Mouse (Mus musculus): ENCODE measurements around the gene Dagla. TPM values are rescaled to one million over a fixed set of nuclear protein-coding genes. Genes with fewer than 3 reads are reported as not detected.
A peak's percentile ranks its signal among the peaks of the same experiment; 100 is the strongest.

Dagla gene
- total RNA-seq, 2 experiments from 2014 or later = 92.4 to 94.3 TPM

DNA sequence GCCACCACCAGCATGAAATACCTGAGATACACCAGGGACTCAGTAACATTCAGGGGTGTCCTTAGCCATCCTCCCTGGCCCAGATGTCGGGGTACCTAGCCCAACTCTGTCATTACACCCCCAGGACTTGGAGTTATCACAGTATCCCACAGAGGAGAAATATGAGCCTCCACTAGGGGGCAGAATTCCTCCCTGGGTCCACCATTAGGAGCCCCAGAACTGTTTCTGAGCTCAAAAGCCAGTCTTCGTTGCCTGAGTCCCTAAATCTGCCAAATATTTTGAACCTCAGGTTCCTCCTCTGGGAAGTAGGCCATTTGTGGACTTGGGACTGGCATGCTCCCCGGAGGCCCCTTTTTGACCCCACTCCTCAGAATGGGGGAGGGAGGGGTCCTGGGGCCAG is 85.6 kb downstream of the Dagla start:
- intact Hi-C loops (cut with DNase I) = no loop called here
- no peak for DNase-seq (ENCODE audit: low spot score in 2 of 2)

GRCm38 (mm10) chr19:10216101-10216500 is 88.6 kb downstream of the Dagla start:
- DNase-seq (ENCODE audit: low spot score in 2 of 2) = no peak
- intact Hi-C loops (cut with DNase I) = no loop called here

GRCm38 (mm10) chr19:10213796-10214471 is 90.7 kb downstream of the Dagla start:
- no peak for DNase-seq (ENCODE audit: low spot score in 2 of 2)
- intact Hi-C loops (cut with DNase I) = no loop called here

- intact Hi-C loops (cut with DNase I) = no loop called here
- DNase-seq (ENCODE audit: low spot score in 2 of 2) = no peak
These were observed 93.8 kb downstream of the Dagla start for GRCm38 (mm10) chr19:10210885-10211284.

GRCm38 (mm10) chr19:10208851-10209250 is 95.8 kb downstream of the Dagla start:
- intact Hi-C loops (cut with DNase I) = no loop called here
- no peak for DNase-seq (ENCODE audit: low spot score in 2 of 2)

DNA sequence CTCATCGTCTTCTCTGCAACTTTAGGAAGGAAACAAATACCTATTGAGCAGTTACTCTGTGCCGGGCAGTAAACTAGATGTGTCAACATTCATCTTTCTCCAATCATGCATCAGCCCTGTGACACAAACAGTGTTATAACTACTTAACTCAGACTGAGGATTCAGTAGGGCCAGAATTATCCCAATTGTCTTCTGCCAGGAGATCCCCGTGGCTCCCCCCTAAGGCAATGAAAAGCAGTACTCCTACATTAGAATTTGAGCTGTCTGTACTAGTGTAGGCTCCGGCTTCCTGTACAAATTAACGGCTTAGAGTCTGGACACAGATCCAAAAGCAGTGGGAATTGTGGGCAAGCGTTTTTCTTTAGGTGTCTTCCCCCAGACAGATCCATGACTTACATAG is 99.6 kb downstream of the Dagla start:
- no peak for DNase-seq (ENCODE audit: low spot score in 2 of 2)
- intact Hi-C loops (cut with DNase I) = no loop called here

GRCm38 (mm10) chr19:10204616-10205001 is 100.1 kb downstream of the Dagla start:
- intact Hi-C loops (cut with DNase I) = no loop called here

DNA sequence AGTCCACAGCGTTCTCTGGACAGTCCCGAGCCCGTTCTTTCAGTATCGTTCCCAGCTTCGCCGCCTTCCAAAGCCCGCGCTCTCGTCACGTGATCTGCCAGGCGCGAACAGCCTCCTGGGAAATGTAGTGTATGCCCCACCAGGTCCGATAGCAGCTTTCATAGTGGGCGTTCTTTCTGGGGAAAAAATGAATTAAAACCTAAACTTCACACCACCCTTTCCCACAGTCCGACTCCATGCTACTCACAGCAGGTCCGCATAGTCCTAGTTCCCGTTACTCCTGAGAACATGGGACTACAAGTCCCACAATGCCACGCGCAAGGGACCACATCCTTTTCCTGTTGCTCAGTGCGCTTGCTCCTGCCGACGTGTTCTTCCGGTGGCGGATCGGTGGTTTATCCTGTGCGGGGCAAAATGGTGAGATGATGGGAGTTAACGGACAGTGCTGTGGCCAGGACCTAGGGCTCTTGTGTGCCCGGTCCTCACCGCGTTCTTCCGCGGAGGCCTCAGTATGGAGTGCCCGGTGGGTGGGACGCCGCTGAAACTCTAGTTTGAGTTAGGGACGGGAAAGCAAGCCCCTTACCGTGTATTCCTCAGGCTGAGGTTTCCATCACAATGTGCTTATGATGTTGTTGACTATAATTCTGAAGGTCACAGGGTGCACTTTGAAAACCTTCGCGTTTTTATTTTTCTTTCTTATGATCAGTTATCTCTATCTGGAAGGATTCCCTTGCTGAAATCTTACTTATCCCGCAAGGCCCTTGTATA is 100.6 kb downstream of the Dagla start, which contains the start of the genes Tmem258 and Fen1:
Gene Tmem258 (plus strand): TSS at position 167 of the 768 bp plus-strand sequence.
Gene Fen1 (minus strand): TSS at position 322 of the 768 bp plus-strand sequence.
- peak; percentile 90 to 92 for DNase-seq (ENCODE audit: low spot score in 2 of 2)
- intact Hi-C loops (cut with DNase I) = no loop called here

More at GRCm38 (mm10) chr19:10204616-10205001, 100.1 kb downstream of the Dagla start:
- DNase-seq (ENCODE audit: low spot score in 2 of 2) = no peak

DNA sequence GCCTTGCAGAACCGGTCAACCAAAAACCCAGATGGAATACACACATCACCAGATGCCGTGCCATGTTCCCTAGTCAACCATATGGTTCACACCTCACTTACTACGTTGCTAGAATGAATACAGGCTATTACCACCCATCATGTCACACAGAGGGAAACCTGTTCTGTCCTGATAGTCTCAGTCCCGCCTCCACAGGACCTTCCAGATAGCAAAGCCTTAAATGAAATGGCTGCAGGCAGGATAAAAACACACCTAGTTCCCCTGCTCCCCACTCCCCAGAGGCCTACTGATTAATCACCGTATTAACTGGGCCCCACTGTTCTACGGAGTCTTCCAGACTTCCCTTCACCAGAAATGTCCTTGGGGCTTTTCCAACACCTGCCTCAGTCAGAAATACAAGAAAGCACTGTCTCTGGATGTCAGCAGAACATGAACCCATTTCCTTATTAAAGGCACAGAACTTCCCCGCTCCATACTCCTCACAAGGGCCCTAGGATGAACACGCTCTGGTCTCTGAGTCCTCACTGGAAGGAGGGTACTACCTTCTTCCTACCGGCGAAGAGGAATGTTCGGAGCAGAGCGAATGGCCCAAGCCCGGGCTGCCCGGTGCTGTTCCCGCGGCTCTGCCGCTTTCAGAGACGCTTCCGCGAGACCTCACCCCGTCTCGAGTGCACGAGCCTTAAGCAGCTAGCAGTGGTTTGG is 101.4 kb downstream of the Dagla start:
- intact Hi-C loops (cut with DNase I) = no loop called here

DNA sequence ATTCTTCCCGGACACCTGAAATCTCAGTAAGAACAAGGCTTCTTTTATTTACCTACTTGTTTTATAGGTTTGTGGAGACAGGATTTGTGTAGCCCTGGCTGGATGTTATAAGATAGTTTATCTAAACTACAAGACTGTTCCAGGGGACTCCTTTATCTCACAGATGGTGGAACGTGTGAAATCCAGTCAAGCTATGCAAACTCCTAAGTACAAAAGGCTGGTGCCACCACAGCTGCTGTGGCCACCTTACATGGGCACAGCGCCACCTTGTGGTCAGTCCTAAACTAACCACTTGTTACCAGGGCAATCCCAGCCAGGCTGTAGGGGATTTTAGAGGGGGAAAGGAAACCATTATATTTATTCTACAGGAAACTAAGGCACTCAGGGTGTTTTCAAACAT is 106.0 kb downstream of the Dagla start:
- peak; percentile 63 to 67 for DNase-seq (ENCODE audit: low spot score in 2 of 2)
- intact Hi-C loops (cut with DNase I) = loop anchor here (5.0 to 10.0 kb wide), 3 partner anchors 136 to 284 kb away; partner anchors contain the start of genes Best1 and Rab3il1

More for the DNA sequence above, 101.4 kb downstream of the Dagla start:
- no peak for DNase-seq (ENCODE audit: low spot score in 2 of 2)

- intact Hi-C loops (cut with DNase I) = loop anchor here (5.0 to 10.0 kb wide), 3 partner anchors 136 to 283 kb away; partner anchors contain the start of genes Best1 and Rab3il1
- no peak for DNase-seq (ENCODE audit: low spot score in 2 of 2)
These were observed 106.4 kb downstream of the Dagla start for GRCm38 (mm10) chr19:10198286-10198685.

DNA sequence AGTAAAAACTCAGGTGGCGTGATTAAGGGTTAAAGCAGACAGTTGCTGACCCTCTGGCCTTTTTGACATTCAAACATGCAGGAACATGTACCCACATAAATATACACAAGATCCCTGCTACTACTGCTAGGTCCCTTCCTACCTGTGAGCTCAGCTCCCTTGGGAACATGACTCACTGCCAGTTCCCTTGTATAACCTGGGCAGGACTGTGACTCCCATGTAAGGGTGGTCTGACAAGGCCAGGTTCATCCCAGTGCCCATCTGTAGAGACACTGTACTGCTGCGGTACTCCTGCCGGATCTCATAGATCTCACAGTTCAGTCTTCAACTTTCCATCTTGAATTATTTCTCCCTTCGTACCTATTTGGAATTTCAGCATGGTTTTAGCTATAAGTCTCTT is 107.5 kb downstream of the Dagla start:
- no peak for DNase-seq (ENCODE audit: low spot score in 2 of 2)
- intact Hi-C loops (cut with DNase I) = loop anchor here (5.0 to 10.0 kb wide), 3 partner anchors 135 to 282 kb away; partner anchors contain the start of genes Best1 and Rab3il1

Other genes starting within 250 kb of the Dagla start
- gene Fads2, start 203.1 kb downstream of the Dagla start, total RNA-seq (2021) = 100 to 1,000 TPM; 117 to 131 TPM
- 100 to 1,000 TPM; 183 to 192 TPM for gene Fads1, start 122.0 kb downstream of the Dagla start, total RNA-seq (2021)
- 10 to 100 TPM; 65.4 to 66.1 TPM for gene Tmem258, start 100.9 kb downstream of the Dagla start, total RNA-seq (2021)
- gene Fen1, start 100.7 kb downstream of the Dagla start, total RNA-seq (2021) = 10 to 100 TPM in 1 of 2 experiments, 1 to 10 TPM in 1; 10.0 to 13.9 TPM
- 10 to 100 TPM; 17.1 to 18.9 TPM for gene Myrf, start 64.1 kb downstream of the Dagla start, total RNA-seq (2021)
- gene Syt7, start 84.2 kb upstream of the Dagla start, total RNA-seq (2021) = 100 to 1,000 TPM; 331 to 365 TPM
- 10 to 100 TPM; 16.3 to 21.2 TPM for gene Lrrc10b, start 152.6 kb upstream of the Dagla start, total RNA-seq (2021)
- gene Ppp1r32, start 178.1 kb upstream of the Dagla start, total RNA-seq (2021) = 1 to 10 TPM in 1 of 2 experiments, under 1 TPM in 1; 0.86 to 1.2 TPM
- gene Cpsf7, start 220.4 kb upstream of the Dagla start, total RNA-seq (2021) = 10 to 100 TPM; 67.8 to 88.8 TPM
- gene Sdhaf2, start 221.3 kb upstream of the Dagla start, total RNA-seq (2021) = 10 to 100 TPM; 53.6 to 60.8 TPM